Mouse (Mus musculus) hematopoietic stem cell, adult 5-6 weeks (primary cell): ENCODE data around the gene Plekhg3. TPM values are rescaled to one million over a fixed set of nuclear protein-coding genes. Genes with fewer than 3 reads are reported as not detected.
A peak's percentile ranks its signal among the peaks of the same experiment; 100 is the strongest.

ENCODE experiments used
- ATAC-seq, 2 experiments: fragments of 125-278 bp in 1 of 2; replicated peaks in 1 of 2; 2 replicates each; pipeline ENCODE4 v1.8.0; 2016 to 2017; ENCODE audit warnings: inconsistent platforms in 2 of 2, mild to moderate bottlenecking in 2 of 2, moderate number of reproducible peaks in 2 of 2, low read depth in 1 of 2, moderate TSS enrichment in 1 of 2; ENCODE audit not compliant: low FRiP score in 2 of 2, poor library complexity in 2 of 2, severe bottlenecking in 2 of 2, insufficient read depth in 1 of 2, low TSS enrichment in 1 of 2
- total RNA-seq: library from RNA; stranded (forward); fragments of 172-1452, 232-1000 nt; gene quantifications from 2 replicates; pipeline ENCODE4 v1.2.3, GENCODE M21; 2017

Gene Plekhg3
- total RNA-seq, 1 experiment from 2014 or later, result 9.6 TPM

DNA sequence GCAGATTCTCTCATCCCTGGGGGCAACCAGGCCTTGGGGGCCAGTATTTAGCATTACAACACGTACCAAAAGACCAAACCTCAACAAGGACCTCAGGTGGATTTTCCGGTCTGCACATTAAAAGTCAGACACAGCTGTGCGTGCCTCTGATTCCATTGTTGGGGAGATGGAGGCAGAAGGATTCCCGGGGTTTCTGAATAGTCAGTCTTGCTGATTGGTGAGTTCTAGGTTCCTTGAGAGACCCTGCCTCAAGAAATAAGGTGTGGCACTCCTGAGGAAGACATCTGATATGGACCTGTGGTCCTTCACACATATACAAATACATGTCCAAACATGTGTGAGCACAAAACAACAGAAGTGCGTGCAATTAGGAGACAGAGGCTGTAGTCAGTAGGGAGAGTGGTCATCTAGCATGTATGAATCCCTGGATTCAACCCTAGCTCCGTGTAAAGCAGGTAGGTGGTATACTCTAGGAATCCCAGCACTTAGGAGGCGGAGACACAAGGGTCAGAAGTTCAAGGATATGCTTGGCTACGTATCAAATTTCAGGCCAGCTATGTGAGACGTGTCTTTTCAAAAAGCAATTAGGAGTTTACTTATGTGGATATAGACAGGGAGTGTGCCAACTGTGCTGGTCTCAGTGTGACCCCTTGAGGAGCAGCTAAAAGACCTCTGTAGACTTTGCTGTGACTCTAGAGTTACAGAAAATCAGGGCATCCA is 39.7 kb downstream of the Plekhg3 start:
- no peak for ATAC-seq

DNA sequence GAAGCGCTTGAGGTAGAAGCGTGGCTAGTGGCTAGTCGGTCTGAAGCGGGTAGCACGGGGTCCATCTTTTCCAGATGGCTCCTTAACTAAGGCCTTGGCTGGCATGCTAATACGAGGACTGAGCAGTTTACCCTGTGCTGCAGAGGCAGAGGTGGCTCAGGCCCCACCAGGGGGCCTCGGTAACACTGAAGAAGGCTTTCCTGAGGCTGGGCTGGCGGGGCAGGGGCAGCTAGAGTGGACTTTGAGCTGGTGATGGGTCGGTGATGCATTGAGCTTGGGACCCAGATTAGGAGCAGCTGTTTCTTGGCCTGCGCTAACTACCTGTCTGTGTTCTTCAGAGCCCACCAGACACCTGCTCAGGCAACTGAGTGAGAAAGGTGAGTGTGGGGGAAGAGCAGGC is 40.6 kb downstream of the Plekhg3 start:
- ATAC-seq, result no peak

DNA sequence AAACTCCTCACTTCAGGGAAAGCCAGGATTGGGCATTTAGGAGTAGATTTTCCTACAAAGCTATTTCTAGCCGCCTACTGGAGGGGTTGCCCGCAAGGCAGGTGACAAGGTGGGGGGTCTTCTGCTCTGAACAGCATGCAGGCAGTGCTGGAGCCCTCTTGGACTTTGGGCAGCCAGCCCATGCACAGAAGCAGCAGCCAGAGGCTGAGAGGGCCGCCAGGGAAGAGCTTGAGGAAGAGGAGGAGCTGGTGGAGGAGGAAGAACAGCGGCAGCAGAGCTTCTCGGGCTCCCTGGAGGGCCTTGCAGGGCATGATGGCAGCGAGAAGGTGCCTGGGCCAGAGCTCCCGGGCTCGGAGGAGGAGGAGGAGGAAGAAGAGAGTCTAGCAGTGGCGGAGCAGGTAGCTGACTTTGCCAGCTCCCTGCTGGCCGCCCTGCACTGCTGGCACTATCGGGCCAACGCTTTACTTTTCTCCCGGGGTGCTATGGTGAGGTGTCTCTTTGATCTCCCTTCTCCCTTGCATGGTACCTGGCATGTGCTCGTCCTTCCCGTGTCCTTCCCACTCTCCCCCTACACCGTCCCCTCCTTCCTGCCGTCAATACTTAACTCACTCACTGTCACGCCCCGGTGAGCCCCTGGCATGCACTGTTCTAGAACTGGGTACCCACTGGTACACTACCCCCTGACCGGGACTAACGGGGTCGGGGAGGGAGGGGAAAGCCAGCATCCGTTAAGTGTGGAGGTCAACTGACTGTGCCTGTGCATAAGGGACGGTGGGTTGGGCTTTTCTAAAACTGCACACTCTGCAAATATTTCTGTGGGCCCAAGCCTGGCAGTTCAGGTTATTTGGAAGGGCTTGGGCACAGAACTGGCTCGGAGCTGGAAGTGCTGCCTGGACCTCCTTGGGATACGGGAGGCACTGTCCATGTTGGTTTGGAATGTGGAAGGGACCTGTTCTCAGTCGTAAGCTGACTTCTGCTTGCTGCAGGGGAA is 41.9 kb downstream of the Plekhg3 start:
- ATAC-seq, result no peak

DNA sequence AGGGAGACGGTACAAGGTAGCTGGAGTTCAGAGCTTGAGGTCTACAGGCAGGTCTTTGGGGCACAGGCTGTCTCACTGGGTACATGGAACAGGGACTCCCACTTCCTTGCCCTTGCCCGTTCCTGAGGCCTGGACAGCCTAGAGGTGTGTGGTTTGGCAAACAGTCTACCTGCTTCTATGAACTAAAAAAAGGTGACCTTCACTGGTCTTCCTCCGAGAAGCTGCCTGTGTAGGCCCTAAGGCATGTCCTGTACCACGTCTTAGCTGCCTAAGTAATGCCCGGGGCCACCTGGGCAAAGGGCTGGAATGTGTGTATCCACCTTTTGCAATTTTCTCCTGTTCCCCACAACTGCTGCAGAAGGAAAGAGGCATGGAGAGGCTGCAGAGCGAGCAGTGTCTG is 42.7 kb downstream of the Plekhg3 start:
- no peak for ATAC-seq

DNA sequence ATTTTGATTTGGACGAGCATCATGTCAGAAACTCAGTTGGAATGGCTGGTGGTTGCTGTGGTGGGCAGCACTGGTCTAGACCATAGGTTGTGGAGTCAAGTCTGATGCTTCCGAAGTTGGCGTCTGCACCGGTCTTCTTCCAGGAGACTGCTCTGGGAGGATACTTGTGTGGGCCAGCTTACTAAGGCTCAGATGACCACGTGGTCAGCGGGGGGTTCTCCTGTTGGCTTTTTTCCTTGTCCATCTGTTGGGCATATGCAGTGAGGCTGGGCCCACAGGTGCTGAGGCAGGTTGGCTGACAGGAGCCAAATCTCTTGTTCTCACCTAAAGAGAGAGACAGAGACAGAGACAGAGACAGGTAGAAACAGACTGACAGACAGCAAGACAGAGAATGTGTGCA is 44.1 kb downstream of the Plekhg3 start:
- no peak for ATAC-seq

DNA sequence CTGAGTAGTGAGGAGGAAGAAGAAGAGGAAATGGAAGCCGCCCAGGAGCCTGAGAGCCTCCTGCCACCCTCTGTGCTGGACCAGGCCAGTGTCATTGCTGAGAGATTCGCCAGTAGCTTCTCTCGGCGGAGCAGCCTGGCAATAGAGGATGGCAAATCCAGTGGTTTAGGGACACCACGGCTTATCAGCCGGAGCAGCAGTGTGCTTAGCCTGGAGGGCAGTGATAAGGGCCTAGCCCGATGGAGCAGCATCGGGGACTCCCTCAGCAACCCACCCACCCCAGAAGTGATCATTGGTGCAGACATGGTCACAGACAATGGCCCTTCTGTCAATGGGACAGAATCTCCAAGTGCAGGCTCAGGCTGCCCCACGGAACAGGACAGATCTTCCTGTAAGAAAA is 45.4 kb downstream of the Plekhg3 start:
- ATAC-seq, result no peak

DNA sequence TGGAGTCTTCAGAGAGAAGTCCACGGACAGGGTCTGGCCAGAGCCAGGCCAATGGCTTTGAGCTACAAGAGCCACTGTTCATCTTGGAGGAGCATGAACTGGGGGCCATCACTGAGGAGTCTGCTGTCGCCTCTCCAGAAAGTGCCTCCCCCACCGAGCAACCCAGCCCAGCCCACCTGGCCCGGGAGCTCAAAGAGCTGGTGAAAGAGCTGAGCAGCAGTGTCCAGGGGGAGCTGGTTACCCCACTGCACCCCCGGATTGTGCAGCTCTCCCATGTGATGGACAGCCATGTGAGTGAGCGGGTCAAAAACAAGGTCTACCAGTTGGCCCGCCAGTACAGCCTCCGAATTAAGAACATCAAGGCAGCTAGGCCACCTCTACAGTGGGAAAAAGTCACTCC is 46.1 kb downstream of the Plekhg3 start:
- ATAC-seq, result no peak

DNA sequence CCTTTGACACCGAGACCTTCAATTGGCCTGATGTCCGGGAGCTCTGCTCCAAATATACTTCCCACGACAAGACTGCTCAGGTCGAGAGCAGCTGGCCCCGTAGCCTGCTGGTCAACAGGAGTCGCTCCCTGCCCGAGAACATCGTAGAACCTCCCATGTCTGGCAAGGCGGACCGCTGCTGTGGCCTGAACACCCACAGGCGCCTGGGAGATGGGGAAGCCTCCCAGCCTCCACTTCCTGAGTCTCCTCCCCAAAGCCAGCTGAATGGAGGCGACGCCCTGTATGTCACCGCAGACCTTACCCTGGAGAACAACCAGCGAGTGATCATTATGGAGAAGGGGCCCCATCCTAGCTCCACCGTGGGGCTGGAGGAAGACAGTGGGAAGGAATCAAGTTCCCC is 47.2 kb downstream of the Plekhg3 start:
- no peak for ATAC-seq

DNA sequence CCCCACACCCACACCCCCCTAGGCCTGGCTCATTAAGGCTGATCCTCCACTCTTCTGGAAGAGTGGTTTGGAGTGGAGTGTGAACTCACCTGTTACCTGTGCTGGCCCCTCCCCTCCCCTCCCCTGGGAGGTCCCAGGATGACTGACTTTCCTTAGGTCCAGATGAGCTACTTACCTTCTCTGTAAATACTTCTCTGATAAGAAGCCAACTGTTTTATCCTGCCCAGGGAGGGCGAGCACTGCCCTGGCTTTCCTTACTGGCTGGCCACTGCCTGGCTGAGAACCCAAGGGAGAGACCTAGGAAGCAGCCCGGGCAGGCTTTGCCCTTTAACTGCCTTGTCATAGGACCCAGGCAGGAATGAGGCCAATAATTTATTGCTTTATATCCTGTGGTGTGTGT is 47.8 kb downstream of the Plekhg3 start:
- ATAC-seq, result no peak

DNA sequence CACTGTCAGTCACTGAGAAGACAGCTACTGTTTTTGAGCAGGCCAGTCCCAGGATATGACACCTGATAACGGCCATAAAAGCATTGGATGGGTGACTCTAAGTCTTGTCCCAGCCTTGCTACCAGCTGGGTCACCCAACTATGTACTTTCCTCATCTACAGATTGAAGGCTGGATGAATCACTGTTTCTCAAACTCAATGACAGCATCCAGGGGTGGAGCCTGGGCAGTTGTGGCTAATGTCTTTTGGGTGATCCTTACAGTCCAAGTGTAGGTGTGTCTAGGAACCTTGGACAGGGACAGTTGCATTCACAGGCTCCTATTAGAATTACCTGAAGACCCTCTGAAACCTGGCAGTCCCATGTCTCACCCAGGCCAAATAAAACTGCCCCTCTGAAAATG is 49.1 kb downstream of the Plekhg3 start:
- no peak for ATAC-seq

DNA sequence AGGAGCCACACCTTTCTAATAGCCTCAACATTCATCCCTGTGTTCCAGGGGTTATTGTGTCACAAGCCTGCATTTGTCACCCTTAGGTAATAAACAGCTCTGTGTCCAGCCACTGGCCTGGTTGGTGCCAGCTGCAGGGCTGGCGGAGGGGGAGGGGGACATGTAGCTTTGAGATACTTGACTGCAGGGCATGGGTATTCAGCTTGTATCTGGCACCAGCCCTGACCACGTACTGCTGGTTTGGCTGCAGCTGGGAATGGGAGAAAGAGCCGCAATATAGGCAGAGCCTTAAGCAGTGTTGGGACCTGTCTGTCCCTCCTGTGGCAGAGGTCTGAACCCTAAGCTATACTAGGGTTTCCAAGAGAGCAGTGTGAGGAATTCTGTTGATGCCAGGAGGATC is 51.4 kb downstream of the Plekhg3 start:
- ATAC-seq, result no peak

DNA sequence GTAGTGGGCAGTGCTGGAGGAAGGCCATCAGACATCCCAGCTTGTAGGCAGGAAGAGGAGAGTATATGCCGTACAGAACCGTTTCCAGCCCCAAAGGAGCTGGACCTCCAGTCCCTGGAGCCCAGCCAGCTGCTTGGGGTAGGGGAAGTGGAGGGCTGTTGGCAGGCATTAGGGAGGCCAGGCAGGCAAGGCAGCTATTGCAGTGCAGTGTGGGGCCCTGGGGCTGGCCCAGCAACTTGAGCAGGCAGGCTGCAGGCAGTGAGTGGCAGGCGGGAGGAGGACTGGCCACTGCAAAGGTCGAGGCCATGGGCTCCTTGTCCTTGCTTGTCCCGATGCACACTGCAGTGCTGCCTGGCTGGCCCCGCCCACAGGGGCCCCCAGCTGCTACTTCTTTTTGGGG is 52.1 kb downstream of the Plekhg3 start:
- ATAC-seq, result peak; percentile 62 to 73; a peak in 3 of 4 replicates

DNA sequence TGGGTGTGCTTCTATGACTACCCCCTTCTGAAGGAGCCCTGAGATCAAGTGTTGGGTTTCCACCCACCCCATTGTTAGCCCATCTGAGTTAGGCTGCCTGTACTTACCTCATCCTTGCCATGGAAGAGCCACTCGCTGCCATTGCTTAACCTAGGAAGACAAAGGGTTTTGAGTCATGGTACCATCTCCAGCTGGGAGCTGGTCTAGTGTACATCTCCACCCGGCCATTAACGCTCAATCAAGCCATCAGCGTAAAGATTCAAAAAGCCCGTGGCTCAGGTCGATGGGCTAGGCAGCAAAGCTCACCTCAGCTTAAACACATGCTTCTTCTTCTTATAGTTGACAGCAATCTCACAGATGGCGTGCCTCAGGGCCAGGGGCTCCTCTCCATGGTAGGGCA is 52.8 kb downstream of the Plekhg3 start:
- ATAC-seq, result no peak

DNA sequence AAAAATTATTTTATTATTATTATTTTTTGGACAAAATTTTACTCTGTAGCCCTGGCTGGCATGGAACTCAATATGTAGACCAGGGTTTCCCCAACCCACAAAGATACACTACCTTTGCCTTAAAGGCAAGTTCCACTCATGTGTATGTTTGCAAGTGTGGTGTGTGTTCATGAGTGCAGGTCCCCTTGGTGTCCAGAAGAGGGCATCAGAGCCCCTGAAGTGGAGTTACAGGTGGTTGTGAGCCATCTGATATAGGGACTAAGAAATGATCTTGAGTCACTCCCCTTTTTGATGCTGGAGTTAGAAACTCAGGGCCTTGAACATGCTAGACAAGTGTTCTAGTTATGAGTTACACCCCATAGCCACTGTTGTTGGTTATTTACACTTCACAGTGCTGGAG is 54.3 kb downstream of the Plekhg3 start:
- no peak for ATAC-seq

DNA sequence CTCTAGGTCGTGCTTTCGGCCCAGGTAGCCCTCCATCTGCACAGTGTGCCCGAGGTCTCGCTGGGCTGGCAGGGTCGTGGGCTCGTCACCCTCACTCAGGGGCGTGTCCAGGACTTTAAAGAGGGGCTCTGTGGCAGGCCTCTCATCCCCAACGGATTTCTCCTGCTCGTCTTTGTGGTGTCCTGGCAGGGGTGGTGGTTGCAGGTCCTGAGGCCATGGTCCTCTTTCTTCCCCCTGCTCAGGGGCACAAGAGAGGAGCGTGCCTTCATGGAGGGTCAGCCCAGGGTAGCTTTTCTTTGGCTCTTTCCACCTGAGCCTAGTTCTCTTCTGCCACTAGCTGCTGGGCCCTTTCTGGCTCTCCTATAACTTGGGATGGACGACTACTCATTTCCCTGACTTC is 56.7 kb downstream of the Plekhg3 start:
- no peak for ATAC-seq

DNA sequence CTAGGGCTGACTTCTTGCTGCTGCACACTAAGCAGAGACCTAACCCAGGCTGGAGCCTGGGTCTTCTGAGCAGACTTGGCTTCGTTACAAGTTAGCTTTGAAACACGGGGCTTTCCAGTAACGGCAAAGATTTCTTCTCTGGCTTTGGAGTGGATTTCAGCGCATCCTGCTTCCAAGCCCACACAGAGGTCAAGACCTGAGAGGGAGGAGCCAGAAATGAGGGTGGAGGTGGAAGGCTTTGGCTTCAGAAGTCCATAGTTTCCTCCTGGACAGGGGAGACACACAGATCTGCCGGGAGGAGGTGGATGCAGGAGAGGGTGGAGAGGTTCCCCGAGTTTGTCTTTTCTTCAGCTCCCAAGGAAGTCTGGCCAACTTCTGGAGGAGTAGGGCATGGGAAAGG is 58.8 kb downstream of the Plekhg3 start:
- ATAC-seq, result no peak

DNA sequence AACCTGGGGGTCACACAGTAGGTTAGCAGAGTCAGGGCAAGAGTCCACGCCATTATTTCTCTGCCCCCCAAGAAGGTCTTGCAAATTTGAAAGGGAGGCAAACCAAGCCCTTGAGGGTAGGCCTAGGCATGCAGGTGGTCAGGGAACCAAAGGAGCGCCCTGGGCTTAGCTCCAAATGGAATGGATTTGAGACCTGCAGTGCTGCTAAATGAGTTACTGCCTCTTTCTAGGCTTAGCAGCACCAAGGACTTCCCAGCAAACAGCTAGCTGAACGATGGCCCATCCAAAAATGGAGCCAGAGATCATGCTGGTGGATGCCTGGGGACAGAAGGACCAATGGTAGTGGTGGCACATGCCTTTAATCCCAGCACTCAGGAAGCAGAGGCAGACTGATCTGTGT is 60.3 kb downstream of the Plekhg3 start:
- no peak for ATAC-seq

DNA sequence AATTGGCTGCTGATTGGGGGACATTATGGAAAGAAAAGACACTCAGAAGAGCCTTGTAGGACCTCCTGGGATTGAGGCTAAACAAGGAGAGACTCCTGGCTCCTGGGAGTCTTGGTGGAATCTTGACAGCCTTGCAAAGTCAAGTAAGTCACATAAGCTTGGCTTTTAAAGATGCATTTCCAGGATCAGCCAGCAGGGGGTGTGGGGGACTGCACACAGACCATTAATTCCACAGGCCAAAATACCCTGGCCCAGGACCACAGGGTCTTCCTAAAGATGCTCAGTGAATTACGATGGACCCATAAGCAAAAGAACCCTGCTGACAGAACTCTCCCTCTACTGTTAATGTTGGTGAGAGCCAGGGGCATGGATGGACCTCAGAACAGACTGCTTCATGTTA is 61.5 kb downstream of the Plekhg3 start:
- ATAC-seq, result no peak

DNA sequence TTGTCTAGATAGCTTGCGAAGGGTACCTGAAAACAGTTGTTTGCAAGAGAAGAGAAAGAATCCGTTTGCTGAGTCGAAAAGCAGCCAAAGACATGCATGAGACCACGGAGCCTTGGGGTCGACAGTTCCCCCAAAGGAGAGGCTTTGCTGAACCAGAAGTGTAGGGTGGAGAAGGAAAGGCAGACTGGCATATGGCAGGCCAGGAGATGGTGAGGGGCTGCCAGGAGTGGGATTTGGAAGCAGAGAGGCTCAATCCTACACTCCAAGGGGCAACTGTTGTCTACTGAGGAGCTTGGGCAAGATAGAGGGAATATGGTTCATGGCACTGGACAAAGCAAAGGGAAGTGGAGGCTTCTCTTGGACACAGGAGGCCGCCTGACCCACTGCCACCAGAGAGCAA is 62.6 kb downstream of the Plekhg3 start:
- ATAC-seq, result no peak
